Mouse (Mus musculus): ENCODE results near the gene Gm10337. TPM values are rescaled to one million over a fixed set of nuclear protein-coding genes. Genes with fewer than 3 reads are reported as not detected.
A peak's percentile ranks its signal among the peaks of the same experiment; 100 is the strongest.

Gene Gm10337
- total RNA-seq, 2 experiments from 2014 or later = 7.6 TPM; not detected in 1

GRCm38 (mm10) chr15:102516293-102516692 lies 12.8 kb downstream of the Gm10337 start:
- no peak for DNase-seq (ENCODE audit: low spot score in 2 of 2)

GRCm38 (mm10) chr15:102516728-102517404 lies 13.3 kb downstream of the Gm10337 start, which contains the start of gene Map3k12:
Gene Map3k12, minus strand, starts transcription at chr15:102517064.
- DNase-seq (ENCODE audit: low spot score in 2 of 2) = peak; percentile 63 to 77

- no peak for DNase-seq (ENCODE audit: low spot score in 2 of 2)
These were observed 14.1 kb downstream of the Gm10337 start for GRCm38 (mm10) chr15:102517631-102517975.

- DNase-seq (ENCODE audit: low spot score in 2 of 2) = peak; percentile 97 to 99
These were observed 14.7 kb downstream of the Gm10337 start, which contains the start of gene Tarbp2 for GRCm38 (mm10) chr15:102517976-102518858. Gene Tarbp2, plus strand, starts transcription at chr15:102518192.

GRCm38 (mm10) chr15:102518859-102519201 lies 15.3 kb downstream of the Gm10337 start:
- no peak for DNase-seq (ENCODE audit: low spot score in 2 of 2)

GRCm38 (mm10) chr15:102519211-102520141 lies 16.0 kb downstream of the Gm10337 start:
- DNase-seq (ENCODE audit: low spot score in 2 of 2) = no peak

- no peak for DNase-seq (ENCODE audit: low spot score in 2 of 2)
These were observed 16.9 kb downstream of the Gm10337 start for GRCm38 (mm10) chr15:102520416-102520815.

GRCm38 (mm10) chr15:102521480-102521879 lies 18.0 kb downstream of the Gm10337 start:
- DNase-seq (ENCODE audit: low spot score in 2 of 2) = no peak

GRCm38 (mm10) chr15:102524892-102525485 lies 21.5 kb downstream of the Gm10337 start, which contains the start of gene Npff:
Gene Npff, minus strand, starts transcription at chr15:102524942.
- peak in 1 of 2 experiments; percentile 71 for DNase-seq (ENCODE audit: low spot score in 2 of 2)

- no peak for DNase-seq (ENCODE audit: low spot score in 2 of 2)
These were observed 22.8 kb downstream of the Gm10337 start for GRCm38 (mm10) chr15:102526111-102527002.

GRCm38 (mm10) chr15:102527936-102528335 lies 24.4 kb downstream of the Gm10337 start:
- DNase-seq (ENCODE audit: low spot score in 2 of 2) = no peak

GRCm38 (mm10) chr15:102528396-102528795 lies 24.9 kb downstream of the Gm10337 start:
- DNase-seq (ENCODE audit: low spot score in 2 of 2) = no peak

GRCm38 (mm10) chr15:102530566-102530965 lies 27.0 kb downstream of the Gm10337 start:
- DNase-seq (ENCODE audit: low spot score in 2 of 2) = no peak

GRCm38 (mm10) chr15:102531586-102531985 lies 28.1 kb downstream of the Gm10337 start:
- no peak for DNase-seq (ENCODE audit: low spot score in 2 of 2)

GRCm38 (mm10) chr15:102532106-102532900 lies 28.8 kb downstream of the Gm10337 start:
- DNase-seq (ENCODE audit: low spot score in 2 of 2) = no peak

- no peak for DNase-seq (ENCODE audit: low spot score in 2 of 2)
These were observed 30.4 kb downstream of the Gm10337 start for GRCm38 (mm10) chr15:102533926-102534325.

- DNase-seq (ENCODE audit: low spot score in 2 of 2) = no peak
These were observed 41.3 kb downstream of the Gm10337 start for GRCm38 (mm10) chr15:102544801-102545200.

- DNase-seq (ENCODE audit: low spot score in 2 of 2) = no peak
These were observed 42.7 kb downstream of the Gm10337 start for GRCm38 (mm10) chr15:102546246-102546645.
